Mouse (Mus musculus) liver (tissue): ENCODE measurements at regions not wholly inside any gene's neighbourhood (a gene's known extent, or its start where the extent isn't known, plus 50 kb on each side); places are given as distances from the start of the nearest gene placed in this dataset.

Experiments
- DNase-seq: peaks from one replicate; pipeline ENCODE4 v3.0.0-alpha.2; 2020; ENCODE audit warnings: mixed read lengths

DNA sequence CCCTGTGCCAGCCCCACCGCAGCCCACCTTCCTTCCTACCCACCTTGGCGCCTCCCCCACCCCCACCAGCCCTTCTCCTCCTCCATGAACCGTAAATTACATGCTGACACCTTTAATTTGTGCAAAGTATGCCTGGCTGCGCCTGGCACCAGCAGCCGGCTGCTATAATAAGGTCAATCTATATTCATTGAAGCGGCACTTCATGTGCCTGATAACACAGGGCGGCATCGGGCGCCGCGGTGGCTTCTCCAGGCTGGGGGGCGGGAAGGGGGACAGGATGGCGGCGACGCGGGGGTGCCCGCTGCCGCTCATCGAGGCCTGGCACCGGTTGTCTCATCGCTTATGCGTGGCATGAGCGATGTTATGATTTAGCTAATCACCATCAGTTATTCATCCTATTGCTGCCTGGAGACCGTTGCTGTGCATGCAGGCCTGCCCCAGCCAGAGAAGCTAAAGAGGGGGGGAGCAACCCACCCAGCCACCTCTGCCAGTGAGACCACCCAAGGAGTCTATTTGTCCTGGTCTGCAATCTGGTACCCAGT, 157.5 kb downstream of the Rplp1 start:
- DNase-seq: no peak

GRCm38 (mm10) chr9:61756224-61756800, 158.0 kb downstream of the Rplp1 start:
- no peak for DNase-seq

DNA sequence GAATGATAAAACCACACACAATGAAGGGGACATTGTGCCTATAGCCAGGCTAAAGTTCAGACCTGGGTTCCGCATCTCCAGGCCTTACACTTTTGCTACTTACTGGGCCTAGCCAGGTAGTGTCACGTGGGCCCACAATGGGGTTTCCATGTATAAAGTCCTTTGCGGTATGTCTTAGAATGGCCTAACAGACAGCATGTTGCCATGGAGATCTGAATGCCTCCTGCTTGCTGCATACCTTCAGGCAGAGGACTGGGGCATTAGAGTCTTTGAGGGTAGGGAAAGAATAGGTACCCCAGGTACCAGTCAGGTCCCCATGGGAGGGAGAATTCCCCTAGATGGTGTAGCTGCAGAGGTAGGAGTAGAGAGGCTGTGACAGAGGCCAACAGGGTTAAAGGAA, 159.0 kb downstream of the Rplp1 start:
- no peak for DNase-seq

DNA sequence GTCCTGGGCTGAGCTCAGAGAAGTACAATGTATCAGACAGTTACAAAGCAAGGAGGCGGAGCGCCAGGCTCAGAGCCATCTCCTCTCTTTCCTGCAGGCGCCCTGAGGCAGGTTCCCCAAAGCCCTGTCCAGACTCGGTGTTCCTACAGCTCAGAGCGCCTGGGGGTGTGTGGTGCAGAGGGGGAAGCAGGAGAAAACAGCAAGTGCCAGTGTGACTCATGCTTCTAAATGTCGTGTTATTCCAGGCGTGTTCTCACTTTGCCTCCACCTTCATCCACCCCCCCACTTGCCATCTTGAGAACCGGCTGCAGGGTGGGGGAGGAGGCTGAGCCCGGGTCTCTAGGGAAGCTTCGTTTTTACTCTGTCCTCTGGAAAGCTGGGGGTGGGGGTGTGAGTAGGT, 160.5 kb downstream of the Rplp1 start:
- no peak for DNase-seq

DNA sequence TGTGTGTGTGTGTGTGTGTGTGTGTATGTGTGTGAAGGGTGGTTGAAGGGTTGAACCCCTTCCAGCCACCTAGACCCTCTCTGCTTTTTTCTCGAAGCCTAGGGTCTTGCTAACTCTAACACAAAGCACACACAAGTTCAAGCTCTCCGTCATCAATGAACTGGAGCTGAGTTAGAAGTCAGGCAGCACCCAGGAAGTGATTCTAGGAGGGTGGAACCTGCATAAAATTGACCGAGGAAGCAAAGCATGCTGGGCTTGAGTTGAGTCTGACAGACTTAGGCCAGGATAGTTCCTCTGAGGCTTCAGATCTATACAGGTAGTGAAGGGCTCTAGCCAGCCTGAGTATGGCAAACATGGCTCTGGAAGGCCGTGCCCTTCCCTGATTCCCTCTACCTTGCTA, 165.1 kb downstream of the Rplp1 start:
- DNase-seq: no peak

DNA sequence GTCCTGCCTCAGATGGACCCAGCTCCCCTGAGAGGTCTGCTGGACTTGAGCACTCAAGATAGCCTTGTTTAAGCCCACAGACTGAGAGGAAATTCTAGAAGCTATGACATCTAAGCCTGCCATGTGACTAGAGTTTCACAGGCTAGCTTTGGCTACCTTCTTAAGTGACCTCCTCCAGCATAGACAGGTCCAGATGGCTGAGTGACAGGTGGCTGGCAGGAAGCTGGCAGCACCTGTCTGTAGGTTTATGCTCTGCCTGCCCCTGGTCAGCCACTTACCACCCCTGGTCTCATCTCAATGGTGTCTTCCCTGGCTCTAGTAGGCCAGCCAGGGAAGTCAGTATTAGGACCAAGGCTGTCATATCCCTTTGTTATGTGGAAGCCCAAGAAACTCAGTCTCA, 165.9 kb downstream of the Rplp1 start:
- DNase-seq: no peak

DNA sequence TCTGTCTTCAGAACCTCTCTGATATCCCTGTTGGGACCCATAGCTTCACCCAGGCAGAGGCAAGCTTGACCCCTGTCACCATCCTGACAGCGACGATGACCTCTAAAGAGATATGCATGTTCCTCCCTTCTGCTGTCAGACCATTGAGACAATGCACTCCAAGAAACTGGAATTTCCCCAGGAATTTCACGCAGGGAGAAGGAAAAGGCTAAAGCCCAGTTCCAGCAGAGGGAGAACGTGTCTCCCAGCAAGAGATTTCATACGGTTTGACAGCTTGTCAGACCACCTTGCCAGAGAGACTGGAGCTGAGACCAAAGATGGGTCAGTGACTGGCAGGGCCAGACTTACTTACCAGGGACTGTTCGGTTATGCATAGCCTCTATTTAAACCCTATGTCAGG, 167.9 kb downstream of the Rplp1 start:
- DNase-seq: no peak

- no peak for DNase-seq
These were observed 169.0 kb downstream of the Rplp1 start for GRCm38 (mm10) chr9:61745301-61745801.

- no peak for DNase-seq
These were observed 180.8 kb downstream of the Rplp1 start for GRCm38 (mm10) chr9:61733540-61733939.

DNA sequence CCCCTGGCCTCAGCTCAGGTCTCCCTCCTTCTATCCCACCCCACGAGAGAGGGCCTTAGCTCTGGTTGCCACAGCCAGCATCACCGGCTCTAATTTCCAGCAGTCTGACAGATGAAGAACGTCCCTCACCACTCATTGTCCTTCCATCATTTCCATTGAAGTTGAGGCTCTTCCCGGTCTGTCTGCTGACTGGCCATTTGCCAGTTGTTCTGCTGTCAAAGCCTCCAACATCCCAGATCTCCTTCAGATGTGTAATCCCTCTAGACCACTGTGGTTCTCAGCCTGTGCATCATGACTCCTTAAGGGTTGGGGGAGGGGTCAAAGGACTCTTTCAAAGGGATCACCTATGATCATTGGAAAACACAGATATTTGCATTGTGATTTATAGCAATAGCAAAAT, 181.6 kb downstream of the Rplp1 start:
- no peak for DNase-seq

DNA sequence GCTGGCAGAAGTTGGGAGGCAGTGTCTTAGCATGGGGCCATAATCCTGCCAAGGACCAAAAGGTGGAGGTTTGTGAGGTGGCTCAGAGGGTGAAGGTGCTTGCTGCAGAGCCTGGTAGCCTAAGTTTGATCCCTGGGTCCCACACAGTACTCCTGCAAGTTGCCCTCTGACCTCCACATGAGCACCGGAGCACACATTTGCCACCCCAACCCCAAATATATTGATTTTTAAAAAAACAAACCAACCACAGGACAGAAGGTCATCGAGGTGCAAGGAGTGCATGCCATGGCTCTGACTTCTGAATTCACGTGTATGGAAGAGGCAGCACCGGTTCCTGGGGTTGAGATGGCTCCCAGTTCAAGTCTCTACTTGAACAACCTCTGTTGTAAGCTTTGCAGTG, 186.2 kb downstream of the Rplp1 start:
- DNase-seq: no peak

GRCm38 (mm10) chr9:61727651-61728050, 186.7 kb downstream of the Rplp1 start:
- DNase-seq: no peak

DNA sequence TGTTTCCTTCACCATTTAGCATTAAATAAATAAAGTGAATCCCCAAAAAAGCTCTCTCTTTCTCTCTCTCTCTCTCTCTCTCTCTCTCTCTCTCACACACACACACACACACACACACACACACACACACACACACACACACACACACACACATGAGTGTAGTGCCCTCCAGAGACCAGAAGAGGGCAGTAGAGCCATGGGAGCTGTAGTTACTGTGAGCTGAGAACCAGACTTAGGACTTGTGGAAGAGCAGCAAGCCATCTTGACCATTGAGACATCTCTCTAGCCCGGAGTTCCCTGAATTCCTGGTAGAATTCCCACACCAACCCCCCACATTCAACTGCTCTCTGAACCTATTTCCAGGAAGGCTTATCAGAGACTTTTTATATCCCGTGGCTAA, 190.3 kb downstream of the Rplp1 start:
- DNase-seq: no peak

GRCm38 (mm10) chr9:61723021-61723581, 191.2 kb downstream of the Rplp1 start:
- peak; percentile 15 for DNase-seq

DNA sequence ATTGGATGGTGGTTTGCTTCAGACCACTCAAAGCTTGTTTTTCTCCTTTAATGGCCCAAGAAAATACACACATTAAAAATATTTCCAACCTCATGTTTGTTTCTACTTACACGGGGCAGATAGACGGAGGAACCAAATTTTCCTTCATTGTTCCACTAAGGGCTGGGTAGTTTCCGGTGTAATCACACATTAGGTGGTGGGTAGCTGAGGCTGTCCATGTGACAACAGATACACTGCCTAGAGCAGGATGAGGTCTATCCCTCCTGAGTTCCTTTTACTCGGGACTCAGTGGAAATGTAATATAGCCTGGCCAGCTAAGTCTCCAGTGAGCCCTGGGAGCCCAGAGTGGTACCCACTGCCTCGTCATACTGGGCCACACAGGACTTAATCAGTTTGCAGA, 192.5 kb downstream of the Rplp1 start:
- no peak for DNase-seq

DNA sequence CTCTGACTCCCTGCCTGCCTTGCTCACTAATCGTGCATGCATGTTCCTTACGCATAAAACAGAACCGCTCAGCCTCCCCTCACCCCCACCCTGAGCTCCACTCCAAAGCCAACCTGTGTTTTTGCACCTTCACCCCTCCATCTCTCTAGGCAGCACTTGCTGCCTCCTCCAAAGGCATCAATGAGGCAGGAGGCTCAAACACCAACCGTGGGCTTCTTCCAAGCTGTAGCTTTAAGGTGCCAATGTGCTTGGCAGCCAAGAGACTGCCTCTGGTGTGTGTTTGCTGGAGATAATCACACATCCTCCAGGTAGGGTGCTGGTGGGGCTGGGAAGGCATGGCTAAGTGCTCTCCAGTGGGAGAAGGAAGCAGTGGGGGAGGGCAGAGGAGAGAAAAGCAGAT, 193.3 kb downstream of the Rplp1 start:
- DNase-seq: no peak

DNA sequence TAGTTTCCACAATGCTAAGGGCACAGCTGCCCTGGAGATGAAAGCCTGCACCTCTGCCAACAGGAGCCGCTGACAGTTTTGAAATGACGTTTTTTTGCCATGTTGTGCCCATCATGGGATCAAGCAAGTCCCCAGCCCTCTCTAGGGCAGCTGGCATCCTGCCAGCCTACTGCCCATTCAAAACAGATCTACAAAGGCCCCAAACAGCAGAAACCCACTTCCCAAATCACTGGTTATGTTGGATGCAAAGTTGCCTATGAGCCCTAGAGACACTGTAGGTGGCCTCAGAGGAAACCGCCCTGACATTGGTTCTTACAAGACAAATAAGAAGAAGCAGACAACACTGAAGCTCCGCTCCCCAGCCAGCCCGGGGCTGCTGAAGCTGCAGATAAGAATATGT, 194.1 kb downstream of the Rplp1 start:
- no peak for DNase-seq

DNA sequence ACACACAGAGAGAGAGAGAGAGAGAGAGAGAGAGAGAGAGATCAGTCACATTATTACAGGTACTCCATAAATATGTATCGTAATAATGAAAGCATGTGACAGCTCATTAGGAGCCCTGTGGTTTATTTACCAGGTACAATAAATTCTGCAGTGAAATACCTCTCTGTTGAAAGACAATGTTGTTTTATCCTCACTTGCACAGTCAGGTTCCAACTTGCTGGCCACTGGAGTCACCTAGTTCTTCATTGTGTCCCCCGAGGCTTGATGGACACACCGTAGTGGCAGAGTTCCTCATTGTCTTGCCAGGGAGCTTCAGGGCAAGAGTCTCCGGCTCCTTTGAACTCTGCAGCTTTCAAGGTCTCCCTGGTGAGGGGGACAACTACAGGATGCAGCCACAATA, 197.6 kb downstream of the Rplp1 start:
- DNase-seq: no peak

- no peak for DNase-seq
These were observed 199.9 kb downstream of the Rplp1 start for GRCm38 (mm10) chr9:61714331-61715035.

GRCm38 (mm10) chr9:61713806-61714205, 200.5 kb downstream of the Rplp1 start:
- no peak for DNase-seq

- no peak for DNase-seq
These were observed 203.0 kb downstream of the Rplp1 start for GRCm38 (mm10) chr9:61711296-61711695.

DNA sequence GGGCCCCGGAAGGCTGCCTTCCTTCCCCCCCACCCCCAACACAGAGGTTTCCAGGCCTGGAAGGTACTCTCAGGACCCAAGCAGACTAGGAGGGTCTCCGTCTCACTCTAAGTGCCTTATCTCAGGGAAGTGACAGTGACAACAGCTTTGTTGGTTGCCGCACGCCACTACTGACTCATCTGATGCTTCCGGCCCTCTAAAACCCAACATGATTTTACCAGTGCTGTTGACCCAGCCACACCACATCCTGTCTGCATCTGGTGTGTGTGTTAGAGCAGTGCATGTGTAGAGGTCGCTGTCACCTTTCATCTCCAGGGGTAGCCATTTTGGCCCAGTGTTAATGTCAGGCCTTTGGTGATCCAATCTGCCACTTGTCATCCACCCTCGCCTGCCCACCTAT, 206.5 kb downstream of the Rplp1 start:
- peak; percentile 12 for DNase-seq

GRCm38 (mm10) chr9:61707296-61707695, 207.0 kb downstream of the Rplp1 start:
- no peak for DNase-seq

DNA sequence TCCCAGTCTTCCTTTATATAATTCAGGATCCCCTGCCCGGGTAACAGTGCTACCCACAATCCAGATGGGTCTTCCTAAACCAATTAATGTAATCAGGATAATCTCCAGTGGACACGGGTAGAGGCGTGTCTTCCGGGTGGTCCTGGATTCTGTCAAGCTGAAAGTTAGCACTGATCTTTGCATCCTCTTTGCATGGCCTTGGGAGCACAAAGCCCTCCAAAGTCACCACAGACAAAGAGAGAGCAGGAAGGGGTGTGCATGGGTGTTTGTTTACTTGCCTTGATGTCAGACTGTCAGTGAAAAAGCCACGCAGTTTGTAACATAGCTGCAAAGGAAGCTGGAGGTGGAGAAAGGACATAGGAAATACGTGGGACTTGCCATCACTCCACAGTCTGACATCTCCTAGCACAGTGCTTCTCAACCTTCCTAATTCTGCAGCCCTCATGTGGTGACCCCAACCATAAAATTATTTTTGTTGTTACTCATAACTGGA, 208.0 kb downstream of the Rplp1 start:
- DNase-seq: no peak
